Mouse (Mus musculus) neural tube, embryonic 13.5 days (tissue): Measurements from ENCODE around the gene Drosha. TPM values are rescaled to one million over a fixed set of nuclear protein-coding genes. Genes with fewer than 3 reads are reported as not detected.

ENCODE experiments used
- ATAC-seq: fragments of 200-750 bp; cut with Nextera tagmentation; 2 replicates; pipeline ENCODE4 v1.8.0; 2017; ENCODE audit warnings: low read depth, mild to moderate bottlenecking, moderate TSS enrichment, moderate library complexity
- H3K27ac ChIP-seq: fragments of 300-500 bp; sonication (generic); replicated peaks from 2 replicates; pipeline ENCODE4 v1.5.1; 2015; ENCODE audit warnings: moderate library complexity, mild to moderate bottlenecking, inconsistent platforms
- H3K27me3 ChIP-seq: fragments of 300-500 bp; sonication (generic); 2 replicates; pipeline ENCODE4 v1.6.1; 2015; ENCODE audit warnings: mild to moderate bottlenecking, inconsistent platforms
- H3K36me3 ChIP-seq: fragments of 300-500 bp; sonication (generic); 2 replicates; pipeline ENCODE4 v1.6.1; 2015; ENCODE audit warnings: mild to moderate bottlenecking, inconsistent platforms
- H3K4me1 ChIP-seq: fragments of 300-500 bp; sonication (generic); replicated peaks from 2 replicates; pipeline ENCODE4 v1.6.1; 2015; ENCODE audit warnings: inconsistent platforms
- H3K4me2 ChIP-seq: fragments of 300-500 bp; sonication (generic); 2 replicates; pipeline ENCODE4 v1.6.1; 2015; ENCODE audit warnings: inconsistent platforms, mild to moderate bottlenecking, moderate library complexity
- H3K4me3 ChIP-seq: fragments of 300-500 bp; sonication (generic); 2 replicates; pipeline ENCODE4 v1.5.1; 2015; ENCODE audit warnings: mild to moderate bottlenecking, inconsistent platforms
- H3K9ac ChIP-seq: fragments of 300-500 bp; sonication (generic); 2 replicates; pipeline ENCODE4 v1.6.1; 2015; ENCODE audit warnings: moderate library complexity, mild to moderate bottlenecking, inconsistent platforms
- H3K9me3 ChIP-seq: fragments of 300-500 bp; sonication (generic); 2 replicates; pipeline ENCODE4 v1.6.1; 2016; ENCODE audit warnings: inconsistent platforms
- WGBS: fragments of 180-500 bp; shearing (Covaris S2); methylation state at CpG from one replicate; pipeline ENCODE4 v1.1.7; 2015; 5-methylcytosine and 5-hydroxymethylcytosine counted together
- microRNA-seq: library from miRNA; unstranded; fragments of <30 nt; microRNA quantifications from one replicate; pipeline ENCODE4, GENCODE M21; 2016
- polyA plus RNA-seq: library from polyadenylated mRNA; unstranded; fragments of >200 nt; fragmentation: Nextera tagmentation; extraction: Ambion mirVana; gene quantifications from 2 replicates; pipeline ENCODE4 v1.2.1, GENCODE M21; 2015

The Drosha gene
- polyA plus RNA-seq, 1 experiment from 2014 or later, result 51.8 TPM

DNA sequence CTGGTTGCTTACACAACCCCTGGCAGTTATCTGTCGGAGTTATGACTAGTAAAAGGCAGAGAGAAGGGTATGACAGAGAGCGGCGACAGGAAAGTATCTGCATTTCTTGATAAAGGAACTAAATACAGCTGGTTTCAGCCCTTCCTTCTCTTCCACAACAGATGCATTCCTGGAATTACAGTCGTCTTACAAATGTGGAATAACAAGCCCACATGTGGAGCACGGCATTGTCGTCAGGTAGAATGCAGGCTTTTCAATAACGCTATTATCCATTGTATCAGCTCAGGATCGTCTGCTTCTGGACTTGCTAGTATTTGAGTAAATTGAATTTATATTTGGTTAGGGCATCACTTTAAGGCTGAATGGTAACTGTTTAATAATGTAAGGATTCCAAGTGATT, 144.2 kb downstream of the Drosha start:
- no peaks in the 10 kb centered on the region for H3K36me3 ChIP-seq
- H3K27ac ChIP-seq, result no peak overlapping the region
- H3K27me3 ChIP-seq, result no peaks in the 10 kb centered on the region
- no peaks in the 10 kb centered on the region for H3K4me1 ChIP-seq
- no peaks in the 10 kb centered on the region for H3K9me3 ChIP-seq
- ATAC-seq, result no peak
- no peak overlapping the region for H3K4me3 ChIP-seq
- 86% methylated on average over 8 of the region's 8 CpGs for WGBS
- no peak overlapping the region for H3K4me2 ChIP-seq
- H3K9ac ChIP-seq, result no peak overlapping the region

DNA sequence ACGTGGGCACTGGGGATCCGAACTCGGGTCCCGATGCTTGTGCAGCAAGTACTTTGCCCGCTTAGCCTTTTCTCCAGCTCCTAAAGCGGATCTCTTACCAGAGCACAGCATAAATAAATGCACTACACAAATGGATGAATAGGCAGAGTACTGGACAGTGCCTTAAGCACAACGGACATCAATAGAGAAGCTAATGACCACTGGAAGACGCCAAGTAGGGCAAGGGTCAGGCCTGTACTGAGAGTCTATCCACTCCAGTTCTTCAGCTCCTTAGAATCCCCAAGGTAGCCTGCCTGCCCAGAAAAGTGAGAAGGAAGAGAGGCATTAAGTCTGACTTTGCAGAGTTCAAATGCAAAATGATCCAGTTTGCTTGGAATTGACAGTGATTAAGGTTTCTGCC, 147.8 kb downstream of the Drosha start:
- no peaks in the 10 kb centered on the region for H3K27me3 ChIP-seq
- H3K4me1 ChIP-seq, result no peaks in the 10 kb centered on the region
- no peak overlapping the region for H3K27ac ChIP-seq
- H3K9ac ChIP-seq, result no peak overlapping the region
- H3K4me3 ChIP-seq, result no peak overlapping the region
- no peaks in the 10 kb centered on the region for H3K9me3 ChIP-seq
- ATAC-seq, result no peak
- H3K4me2 ChIP-seq, result no peak overlapping the region
- 85% methylated on average over 8 of the region's 8 CpGs for WGBS
- H3K36me3 ChIP-seq, result no peaks in the 10 kb centered on the region

Small RNA genes lying within 50 kb of the gene (microRNA-seq; reads per million reads assigned to microRNA genes)
- gene Gm47288, result not detected

Other genes with a start within 250 kb of the Drosha start
- 6.0 and 8.7 TPM in 2 replicates for gene Pdzd2, start 84.9 kb upstream of the Drosha start, polyA plus RNA-seq
- 39.3 and 40.3 TPM in 2 replicates for gene 6030458C11Rik, start 166 bp upstream of the Drosha start, polyA plus RNA-seq